Mouse (Mus musculus): ENCODE measurements around the gene Mapk3. TPM values are rescaled to one million over a fixed set of nuclear protein-coding genes. Genes with fewer than 3 reads are reported as not detected.
"Not testable (repeated sequence)": the region's sequence is repeated elsewhere in the genome, so short reads cannot be mapped to it uniquely, and the experiment has no call there.

Mapk3 gene
- polyA plus RNA-seq, 1 experiment from 2014 or later, result 65.2 TPM

- ATAC-seq (ENCODE audit: insufficient number of reproducible peaks, low FRiP score, low TSS enrichment, low read depth), result peak; percentile 88
- H3K4me3 ChIP-seq, result peak within 1 kb of the TSS; percentile 69
- peak within 1 kb of the TSS; percentile 86 for H3K27ac ChIP-seq
- no peaks in the 10 kb centered on the region for H3K9me3 ChIP-seq
- under 1% methylated on average over 35 of the region's 37 CpGs for WGBS
- peaks cover 45% of the 10 kb centered on the region for H3K4me1 ChIP-seq
- H3K9ac ChIP-seq, result peak within 1 kb of the TSS; percentile 70
- peaks cover 8% of the 10 kb centered on the region for H3K36me3 ChIP-seq
- H3K27me3 ChIP-seq, result no peaks in the 10 kb centered on the region
- peak within 1 kb of the TSS; percentile 78 for H3K4me2 ChIP-seq
Observed at GRCm38 (mm10) chr7:126776598-126777057, 17.2 kb downstream of the Mapk3 start, which contains the start of gene Ypel3. Gene Ypel3, plus strand, starts transcription at chr7:126776955.

- Histone ChIP-seq H3K27me3 (no peaks in the 10 kb centered on the region), H3K9me3 (no peaks in the 10 kb centered on the region), H3K4me3 (peak overlapping the region; percentile 69), H3K27ac (peak overlapping the region; percentile 86; the same call in 1 of the 2 replicates), H3K4me2 (peak overlapping the region; percentile 78), H3K4me1 (peaks cover 46% of the 10 kb centered on the region), H3K36me3 (peaks cover 8% of the 10 kb centered on the region), H3K9ac (peak overlapping the region; percentile 70)
- WGBS, result 43% methylated on average over 10 of the region's 10 CpGs
- no peak for ATAC-seq (ENCODE audit: insufficient number of reproducible peaks, low FRiP score, low TSS enrichment, low read depth)
Observed at GRCm38 (mm10) chr7:126777476-126777875, 18.1 kb downstream of the Mapk3 start.

GRCm38 (mm10) chr7:126778147-126778546 is 18.7 kb downstream of the Mapk3 start:
- no peak overlapping the region for H3K9ac ChIP-seq
- WGBS, result 97% methylated on average over 3 of the region's 3 CpGs
- H3K4me3 ChIP-seq, result no peak overlapping the region
- H3K27ac ChIP-seq, result no peak overlapping the region
- no peaks in the 10 kb centered on the region for H3K9me3 ChIP-seq
- H3K36me3 ChIP-seq, result peaks cover 8% of the 10 kb centered on the region
- peak overlapping the region; percentile 78; the same call in 1 of the 2 replicates for H3K4me2 ChIP-seq
- no peak for ATAC-seq (ENCODE audit: insufficient number of reproducible peaks, low FRiP score, low TSS enrichment, low read depth)
- H3K27me3 ChIP-seq, result no peaks in the 10 kb centered on the region
- peaks cover 46% of the 10 kb centered on the region for H3K4me1 ChIP-seq

GRCm38 (mm10) chr7:126779101-126779500 is 19.7 kb downstream of the Mapk3 start:
- H3K9me3 ChIP-seq; H3K27ac ChIP-seq; H3K4me2 ChIP-seq; H3K36me3 ChIP-seq; H3K9ac ChIP-seq; H3K27me3 ChIP-seq; H3K4me3 ChIP-seq; ATAC-seq (ENCODE audit: insufficient number of reproducible peaks, low FRiP score, low TSS enrichment, low read depth): not testable (repeated sequence)
- peaks cover 46% of the 10 kb centered on the region for H3K4me1 ChIP-seq
- WGBS, result 91% methylated on average over 7 of the region's 7 CpGs

- Histone ChIP-seq H3K27ac (peak overlapping the region; percentile 60), H3K36me3 (peaks cover 19% of the 10 kb centered on the region), H3K4me3 (peak overlapping the region; percentile 44), H3K4me1 (peaks cover 46% of the 10 kb centered on the region), H3K4me2 (peak overlapping the region; percentile 89), H3K27me3 (no peaks in the 10 kb centered on the region), H3K9ac (peak overlapping the region; percentile 37), H3K9me3 (no peaks in the 10 kb centered on the region)
- peak; percentile 50 for ATAC-seq (ENCODE audit: insufficient number of reproducible peaks, low FRiP score, low TSS enrichment, low read depth)
- 1% methylated on average over 21 of the region's 21 CpGs for WGBS
Observed at GRCm38 (mm10) chr7:126779983-126780970, 20.9 kb downstream of the Mapk3 start.

- Histone ChIP-seq H3K4me2 (peak within 1 kb of the TSS; percentile 89), H3K36me3 (peaks cover 27% of the 10 kb centered on the region), H3K9ac (peak within 1 kb of the TSS; percentile 37), H3K4me1 (peaks cover 40% of the 10 kb centered on the region), H3K27ac (peak within 1 kb of the TSS; percentile 60), H3K4me3 (peak within 1 kb of the TSS; percentile 44), H3K27me3 (no peaks in the 10 kb centered on the region), H3K9me3 (no peaks in the 10 kb centered on the region)
- peak; percentile 4; the same call in 1 of the 2 replicates for ATAC-seq (ENCODE audit: insufficient number of reproducible peaks, low FRiP score, low TSS enrichment, low read depth)
- WGBS, result 4% methylated on average over 22 of the region's 22 CpGs
Observed at GRCm38 (mm10) chr7:126780971-126781635, 21.7 kb downstream of the Mapk3 start, which contains the start of gene Tbx6. Gene Tbx6, plus strand, starts transcription at chr7:126781483.

- Histone ChIP-seq H3K27me3 (no peaks in the 10 kb centered on the region), H3K4me3 (no peak overlapping the region), H3K36me3 (peaks cover 34% of the 10 kb centered on the region), H3K4me1 (peaks cover 35% of the 10 kb centered on the region), H3K4me2 (peak overlapping the region; percentile 89; the same call in 1 of the 2 replicates), H3K27ac (peak overlapping the region; percentile 43; the same call in 1 of the 2 replicates), H3K9me3 (no peaks in the 10 kb centered on the region), H3K9ac (no peak overlapping the region)
- 29% methylated on average over 11 of the region's 11 CpGs for WGBS
- ATAC-seq (ENCODE audit: insufficient number of reproducible peaks, low FRiP score, low TSS enrichment, low read depth), result no peak
Observed at GRCm38 (mm10) chr7:126781661-126782370, 22.4 kb downstream of the Mapk3 start.

GRCm38 (mm10) chr7:126782693-126783092 is 23.3 kb downstream of the Mapk3 start:
- no peak overlapping the region for H3K4me2 ChIP-seq
- H3K27me3 ChIP-seq, result no peaks in the 10 kb centered on the region
- H3K4me1 ChIP-seq, result peaks cover 29% of the 10 kb centered on the region
- H3K36me3 ChIP-seq, result peaks cover 43% of the 10 kb centered on the region
- no peaks in the 10 kb centered on the region for H3K9me3 ChIP-seq
- no peak overlapping the region for H3K9ac ChIP-seq
- no peak for ATAC-seq (ENCODE audit: insufficient number of reproducible peaks, low FRiP score, low TSS enrichment, low read depth)
- no peak overlapping the region for H3K4me3 ChIP-seq
- WGBS, result 71% methylated on average over 13 of the region's 13 CpGs
- no peak overlapping the region for H3K27ac ChIP-seq

- Histone ChIP-seq H3K36me3 (peaks cover 58% of the 10 kb centered on the region), H3K27ac (no peak overlapping the region), H3K9ac (no peak overlapping the region), H3K4me1 (peaks cover 22% of the 10 kb centered on the region), H3K27me3 (no peaks in the 10 kb centered on the region), H3K9me3 (no peaks in the 10 kb centered on the region), H3K4me3 (no peak overlapping the region), H3K4me2 (no peak overlapping the region)
- no peak for ATAC-seq (ENCODE audit: insufficient number of reproducible peaks, low FRiP score, low TSS enrichment, low read depth)
- 78% methylated on average over 7 of the region's 7 CpGs for WGBS
Observed at GRCm38 (mm10) chr7:126784469-126784868, 25.1 kb downstream of the Mapk3 start.

GRCm38 (mm10) chr7:126785056-126785455 is 25.7 kb downstream of the Mapk3 start:
- Histone ChIP-seq H3K9me3 (no peaks in the 10 kb centered on the region), H3K36me3 (peaks cover 64% of the 10 kb centered on the region), H3K4me1 (peaks cover 16% of the 10 kb centered on the region), H3K27ac (no peak overlapping the region), H3K4me3 (no peak overlapping the region), H3K9ac (no peak overlapping the region), H3K27me3 (no peaks in the 10 kb centered on the region), H3K4me2 (no peak overlapping the region)
- WGBS, result 60% methylated on average over 4 of the region's 4 CpGs
- ATAC-seq (ENCODE audit: insufficient number of reproducible peaks, low FRiP score, low TSS enrichment, low read depth), result no peak

GRCm38 (mm10) chr7:126786142-126786541 is 26.7 kb downstream of the Mapk3 start:
- H3K4me1 ChIP-seq, result peaks cover 14% of the 10 kb centered on the region
- ATAC-seq (ENCODE audit: insufficient number of reproducible peaks, low FRiP score, low TSS enrichment, low read depth), result no peak
- H3K4me3 ChIP-seq, result no peak overlapping the region
- peaks cover 66% of the 10 kb centered on the region for H3K36me3 ChIP-seq
- no peak overlapping the region for H3K27ac ChIP-seq
- 89% methylated on average over 14 of the region's 14 CpGs for WGBS
- no peaks in the 10 kb centered on the region for H3K27me3 ChIP-seq
- no peaks in the 10 kb centered on the region for H3K9me3 ChIP-seq
- H3K4me2 ChIP-seq, result no peak overlapping the region
- H3K9ac ChIP-seq, result no peak overlapping the region

Data from limb, embryonic 15.5 days (tissue).